Mouse (Mus musculus) neural tube, embryonic 11.5 days (tissue): ENCODE measurements around the gene Htr7. TPM values are rescaled to one million over a fixed set of nuclear protein-coding genes. Genes with fewer than 3 reads are reported as not detected.
A peak's percentile ranks its signal among the peaks of the same experiment; 100 is the strongest.

Experiments
- ATAC-seq: fragments of 200-750 bp; cut with Nextera tagmentation; 2 replicates; pipeline ENCODE4 v1.8.0; 2017; ENCODE audit warnings: moderate number of reproducible peaks, mild to moderate bottlenecking, moderate TSS enrichment, moderate library complexity; ENCODE audit not compliant: insufficient read depth, low FRiP score, low TSS enrichment
- DNase-seq: peaks from one replicate; pipeline ENCODE4 v3.0.0-alpha.2; 2015; ENCODE audit warnings: low spot score
- H3K27ac ChIP-seq: fragments of 300-500 bp; sonication (generic); 2 replicates; pipeline ENCODE4 v1.5.1; 2014; ENCODE audit warnings: low read depth, mild to moderate bottlenecking, low read length
- H3K27me3 ChIP-seq: fragments of 300-500 bp; sonication (generic); 2 replicates; pipeline ENCODE4 v1.6.1; 2014; ENCODE audit warnings: mild to moderate bottlenecking, low read length, mixed read lengths; ENCODE audit not compliant: control insufficient read depth, insufficient read depth
- H3K36me3 ChIP-seq: fragments of 300-500 bp; sonication (generic); 2 replicates; pipeline ENCODE4 v1.6.1; 2014; ENCODE audit warnings: mild to moderate bottlenecking, low read length, moderate library complexity, mixed read lengths; ENCODE audit not compliant: control insufficient read depth, insufficient read depth
- H3K4me1 ChIP-seq: fragments of 300-500 bp; sonication (generic); 2 replicates; pipeline ENCODE4 v1.6.1; 2014; ENCODE audit warnings: low read length, mixed read lengths; ENCODE audit not compliant: control insufficient read depth, insufficient read depth
- H3K4me2 ChIP-seq: fragments of 300-500 bp; sonication (generic); 2 replicates; pipeline ENCODE4 v1.6.1; 2014; ENCODE audit warnings: low read depth, mild to moderate bottlenecking, moderate library complexity
- H3K4me3 ChIP-seq: fragments of 300-500 bp; sonication (generic); 2 replicates; pipeline ENCODE4 v1.5.1; 2014; ENCODE audit warnings: low read depth, low read length
- H3K9ac ChIP-seq: fragments of 300-500 bp; sonication (generic); 2 replicates; pipeline ENCODE4 v1.6.1; 2014; ENCODE audit warnings: mild to moderate bottlenecking, low read length
- H3K9me3 ChIP-seq: fragments of 300-500 bp; sonication (generic); 2 replicates; pipeline ENCODE4 v1.6.1; 2016; ENCODE audit warnings: low read length; ENCODE audit not compliant: control insufficient read depth
- WGBS: fragments of 180-500 bp; shearing (Covaris S2); extraction: QIAGEN DNeasy Blood & Tissue Kit; methylation state at CpG from one replicate; pipeline ENCODE4 v1.1.7; 2014; 5-methylcytosine and 5-hydroxymethylcytosine counted together
- polyA plus RNA-seq: library from polyadenylated mRNA; unstranded; fragments of >200 nt; fragmentation: Nextera tagmentation; extraction: Ambion mirVana; gene quantifications from 2 replicates; pipeline ENCODE4 v1.2.1, GENCODE M21; 2014

Gene Htr7
- polyA plus RNA-seq, 1 experiment from 2014 or later = 0.45 TPM

DNA sequence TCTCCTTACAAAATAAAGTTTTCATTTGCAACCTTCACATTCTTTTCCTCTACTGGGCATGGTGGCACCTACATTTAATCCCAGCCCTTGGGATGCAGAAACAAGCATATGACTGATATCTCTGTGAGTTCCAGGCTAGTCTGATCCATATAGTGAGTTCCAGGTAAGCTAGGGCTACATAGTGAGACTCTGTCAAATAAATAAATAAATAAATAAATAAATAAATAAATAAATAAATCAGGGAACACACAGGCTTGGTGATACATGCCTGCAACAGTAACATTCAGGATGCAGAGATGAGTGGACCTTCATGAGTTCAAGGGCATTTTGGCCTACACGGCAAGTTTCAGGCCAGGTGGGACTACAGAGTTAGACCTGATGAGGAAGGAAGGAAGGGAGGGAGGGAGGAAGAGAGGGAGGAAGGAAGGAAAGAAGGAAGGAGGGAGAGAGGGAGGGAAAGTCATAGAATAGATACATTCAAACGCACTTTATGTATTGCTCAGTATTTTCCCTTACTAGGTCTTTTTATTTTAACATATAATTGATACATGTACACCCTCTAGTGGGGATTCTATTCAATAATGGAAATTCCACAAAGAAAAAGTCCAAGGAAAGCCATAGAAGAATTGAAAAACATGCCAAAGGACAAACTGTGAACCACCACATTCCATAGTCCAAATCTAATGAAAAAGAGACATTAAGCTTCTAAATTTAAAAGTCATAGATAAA is 5.7 kb upstream of the Htr7 start:
- Histone ChIP-seq H3K4me1 (no peaks in the 10 kb centered on the region), H3K4me2 (no peak overlapping the region), H3K27ac (no peak overlapping the region), H3K9ac (no peak overlapping the region), H3K27me3 (no peaks in the 10 kb centered on the region), H3K9me3 (no peaks in the 10 kb centered on the region), H3K36me3 (no peaks in the 10 kb centered on the region), H3K4me3 (no peak overlapping the region)
- DNase-seq (no peak), ATAC-seq (no peak)
- WGBS = 72% methylated on average over 2 of the region's 2 CpGs

- H3K4me3 ChIP-seq = peak overlapping the region; percentile 56
- no peaks in the 10 kb centered on the region for H3K4me1 ChIP-seq
- WGBS = 8% methylated on average over 49 of the region's 49 CpGs
- peak overlapping the region; percentile 41 for H3K9ac ChIP-seq
- H3K36me3 ChIP-seq = no peaks in the 10 kb centered on the region
- H3K27me3 ChIP-seq = peaks cover 15% of the 10 kb centered on the region
- peak; percentile 26 for DNase-seq
- H3K4me2 ChIP-seq = peak overlapping the region; percentile 80
- no peak overlapping the region for H3K27ac ChIP-seq
- H3K9me3 ChIP-seq = no peaks in the 10 kb centered on the region
- ATAC-seq = no peak; the same call in 1 of the 2 replicates
Observed at GRCm38 (mm10) chr19:36056502-36057221, 645 bp downstream of the Htr7 start.

GRCm38 (mm10) chr19:36046046-36046445 is 11.3 kb downstream of the Htr7 start:
- H3K27ac ChIP-seq = no peak overlapping the region
- no peaks in the 10 kb centered on the region for H3K4me1 ChIP-seq
- DNase-seq (no peak), ATAC-seq (no peak)
- no peak overlapping the region for H3K4me3 ChIP-seq
- H3K9ac ChIP-seq = no peak overlapping the region
- no peaks in the 10 kb centered on the region for H3K27me3 ChIP-seq
- H3K36me3 ChIP-seq = no peaks in the 10 kb centered on the region
- no peaks in the 10 kb centered on the region for H3K9me3 ChIP-seq
- no peak overlapping the region for H3K4me2 ChIP-seq
- WGBS = 92% methylated on average over 7 of the region's 7 CpGs

- ATAC-seq (no peak), DNase-seq (no peak)
- Histone ChIP-seq H3K4me1 (no peaks in the 10 kb centered on the region), H3K27ac (no peak overlapping the region), H3K27me3 (no peaks in the 10 kb centered on the region), H3K9me3 (no peaks in the 10 kb centered on the region), H3K4me2 (no peak overlapping the region), H3K4me3 (no peak overlapping the region), H3K9ac (no peak overlapping the region), H3K36me3 (no peaks in the 10 kb centered on the region)
- 26% methylated on average over 3 of the region's 3 CpGs for WGBS
Observed at GRCm38 (mm10) chr19:36014836-36015235, 42.5 kb downstream of the Htr7 start.

DNA sequence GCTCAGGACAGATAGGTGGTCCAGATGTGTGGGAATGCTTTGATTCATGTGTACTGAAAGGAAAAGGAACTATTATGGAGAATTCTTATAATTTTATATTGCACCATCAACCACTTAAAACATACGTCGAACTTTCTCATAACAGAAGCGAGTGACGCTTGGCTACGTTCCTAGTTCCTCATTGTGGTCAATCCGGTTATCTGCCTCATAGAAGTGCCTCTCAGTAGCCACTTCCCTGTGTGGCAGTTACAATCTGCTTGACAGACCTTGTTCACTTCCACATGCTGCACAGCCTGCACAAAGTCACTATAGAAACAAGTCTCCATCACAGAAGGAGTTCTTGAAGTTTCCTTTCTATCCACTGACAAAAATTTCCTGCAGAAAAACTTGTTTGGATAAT is 51.0 kb downstream of the Htr7 start:
- Histone ChIP-seq H3K4me3 (no peak overlapping the region), H3K4me2 (no peak overlapping the region), H3K27me3 (no peaks in the 10 kb centered on the region), H3K27ac (no peak overlapping the region), H3K4me1 (no peaks in the 10 kb centered on the region), H3K9ac (no peak overlapping the region), H3K9me3 (no peaks in the 10 kb centered on the region), H3K36me3 (no peaks in the 10 kb centered on the region)
- WGBS = 90% methylated on average over 6 of the region's 6 CpGs
- DNase-seq (no peak), ATAC-seq (no peak)

DNA sequence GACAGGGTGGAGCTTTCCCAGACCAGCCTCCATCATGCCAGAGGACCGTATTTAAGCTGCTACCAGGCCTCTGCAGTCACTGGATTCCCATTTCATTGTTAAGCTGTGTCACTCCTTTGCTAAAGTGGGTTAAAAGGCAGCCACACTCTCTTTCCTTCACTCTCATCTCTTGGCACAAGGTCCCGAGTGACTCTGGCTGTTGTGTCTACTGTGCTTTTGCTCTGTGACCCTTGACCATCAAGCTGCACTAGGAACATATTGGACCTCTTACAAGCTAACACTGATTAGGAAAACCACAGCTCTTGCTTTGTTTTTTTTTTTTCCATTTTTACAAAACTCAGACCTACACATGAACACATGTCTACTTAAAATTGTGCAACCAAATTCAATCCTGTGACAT is 52.3 kb downstream of the Htr7 start:
- Histone ChIP-seq H3K4me3 (no peak overlapping the region), H3K27me3 (no peaks in the 10 kb centered on the region), H3K9ac (no peak overlapping the region), H3K9me3 (no peaks in the 10 kb centered on the region), H3K27ac (no peak overlapping the region), H3K4me2 (no peak overlapping the region), H3K4me1 (no peaks in the 10 kb centered on the region), H3K36me3 (no peaks in the 10 kb centered on the region)
- ATAC-seq (no peak), DNase-seq (no peak)
- WGBS = 47% methylated on average over 2 of the region's 2 CpGs

DNA sequence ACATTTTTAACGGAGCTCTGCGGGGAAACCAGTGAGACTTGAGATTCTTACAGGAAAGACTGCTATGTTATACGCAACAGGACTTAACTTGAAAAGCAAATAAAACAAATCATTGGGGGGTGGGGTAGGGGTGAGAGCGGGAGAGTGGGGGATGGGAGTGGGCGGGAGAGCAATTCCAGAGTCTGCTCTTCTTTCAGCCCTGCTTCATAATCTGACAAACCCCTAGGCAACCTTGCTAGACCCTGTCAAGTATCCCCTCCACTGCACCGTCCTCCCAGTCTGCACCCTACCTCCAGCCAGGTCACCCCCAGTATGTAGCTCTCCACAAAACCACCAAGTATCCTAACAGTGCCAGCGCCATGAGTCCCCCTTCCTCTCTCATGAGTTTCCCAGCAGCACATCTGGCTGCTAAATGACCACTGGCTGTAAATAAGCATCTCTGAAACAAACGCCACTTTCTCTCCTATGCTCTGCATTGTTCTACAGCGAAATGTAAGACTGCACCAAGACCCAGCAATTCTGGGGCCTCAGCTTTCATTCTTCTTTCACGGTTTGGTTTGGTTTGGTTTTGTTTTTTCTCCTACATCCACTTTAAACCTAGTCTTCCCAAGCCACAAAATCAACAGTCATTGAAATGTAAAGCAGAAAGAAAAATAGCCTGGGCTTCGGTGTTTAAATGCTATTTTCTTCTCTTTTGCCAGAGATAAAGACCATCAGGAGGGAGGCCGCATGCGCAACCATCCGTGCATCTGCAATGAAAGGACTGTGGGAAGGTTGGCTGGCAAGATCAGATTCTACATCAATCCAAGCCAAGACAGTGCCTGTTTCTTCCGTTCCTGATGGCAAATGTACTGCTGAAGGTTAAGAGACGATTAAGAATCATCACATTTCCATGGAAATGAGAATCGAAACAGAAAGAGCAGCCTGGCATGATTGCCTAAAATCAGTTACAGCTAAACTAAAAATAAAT is 54.5 kb downstream of the Htr7 start:
- peak; percentile 54 for ATAC-seq
- Histone ChIP-seq H3K4me3 (no peak overlapping the region), H3K4me2 (no peak overlapping the region), H3K4me1 (no peaks in the 10 kb centered on the region), H3K27me3 (no peaks in the 10 kb centered on the region), H3K27ac (no peak overlapping the region), H3K9ac (no peak overlapping the region), H3K36me3 (no peaks in the 10 kb centered on the region), H3K9me3 (no peaks in the 10 kb centered on the region)
- peak; percentile 36 for DNase-seq
- 42% methylated on average over 17 of the region's 17 CpGs for WGBS

DNA sequence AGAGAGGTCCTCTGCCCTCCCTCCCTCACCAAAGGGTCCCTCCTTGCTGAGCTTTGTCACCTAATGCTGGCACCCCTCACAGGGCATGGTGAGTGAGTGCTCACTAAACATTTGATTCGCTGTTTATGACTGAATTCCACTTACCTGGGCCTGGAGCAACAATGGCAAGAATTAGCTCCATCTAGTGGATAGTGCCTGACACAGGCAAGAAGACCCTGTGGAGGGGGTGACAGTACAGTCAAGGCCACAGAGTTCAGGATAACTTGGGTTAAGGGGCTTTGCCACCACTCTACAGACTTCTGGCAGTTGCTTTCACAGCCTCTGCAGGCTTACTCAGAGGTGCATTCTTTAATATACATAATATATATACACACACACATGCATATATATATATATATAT is 55.8 kb downstream of the Htr7 start:
- 42% methylated on average over 1 of the region's 1 CpGs for WGBS
- ATAC-seq (0 out of 2 replicates have a peak, but pooled peaks have one; percentile 17), DNase-seq (no peak)
- Histone ChIP-seq H3K4me3 (no peak overlapping the region), H3K27ac (no peak overlapping the region), H3K4me2 (no peak overlapping the region), H3K9ac (no peak overlapping the region), H3K4me1 (no peaks in the 10 kb centered on the region), H3K27me3 (no peaks in the 10 kb centered on the region), H3K36me3 (no peaks in the 10 kb centered on the region), H3K9me3 (no peaks in the 10 kb centered on the region)
